Mouse (Mus musculus) stomach, embryonic 16.5 days (tissue): ENCODE measurements around the gene Nectin2. TPM values are rescaled to one million over a fixed set of nuclear protein-coding genes. Genes with fewer than 3 reads are reported as not detected.
"Not testable (repeated sequence)": the region's sequence is repeated elsewhere in the genome, so short reads cannot be mapped to it uniquely, and the experiment has no call there.

Source experiments
- ATAC-seq: fragments of 200-750 bp; cut with Nextera tagmentation; 2 replicates; pipeline ENCODE4 v1.8.0; 2017; ENCODE audit warnings: moderate number of reproducible peaks, moderate TSS enrichment; ENCODE audit not compliant: insufficient read depth, low FRiP score
- H3K27ac ChIP-seq: fragments of 300-500 bp; sonication (generic); 2 replicates; pipeline ENCODE4 v1.5.1; 2014; ENCODE audit warnings: low read length
- H3K27me3 ChIP-seq: fragments of 300-500 bp; sonication (generic); 2 replicates; pipeline ENCODE4 v1.6.1; 2014; ENCODE audit warnings: low read length, control low read depth, mixed read lengths; ENCODE audit not compliant: control insufficient read depth, insufficient read depth
- H3K36me3 ChIP-seq: fragments of 300-500 bp; sonication (generic); 2 replicates; pipeline ENCODE4 v1.6.1; 2014; ENCODE audit warnings: low read length; ENCODE audit not compliant: control insufficient read depth, insufficient read depth
- H3K4me1 ChIP-seq: fragments of 300-500 bp; sonication (generic); 2 replicates; pipeline ENCODE4 v1.6.1; 2014; ENCODE audit warnings: low read length, control low read depth, mixed read lengths; ENCODE audit not compliant: control insufficient read depth, insufficient read depth
- H3K4me2 ChIP-seq: fragments of 300-500 bp; sonication (generic); 2 replicates; pipeline ENCODE4 v1.6.1; 2014; ENCODE audit warnings: low read depth, low read length, mixed read lengths
- H3K4me3 ChIP-seq: fragments of 300-500 bp; sonication (generic); replicated peaks from 2 replicates; pipeline ENCODE4 v1.5.1; 2014; ENCODE audit warnings: mild to moderate bottlenecking, low read length
- H3K9ac ChIP-seq: fragments of 300-500 bp; sonication (generic); 2 replicates; pipeline ENCODE4 v1.6.1; 2014; ENCODE audit warnings: low read length
- H3K9me3 ChIP-seq: fragments of 300-500 bp; sonication (generic); replicated peaks from 2 replicates; pipeline ENCODE4 v1.6.1; 2016; ENCODE audit warnings: low read length, control low read depth; ENCODE audit not compliant: control insufficient read depth
- WGBS: fragments of 180-500 bp; shearing (Covaris S2); extraction: QIAGEN DNeasy Blood & Tissue Kit; methylation state at CpG from one replicate; pipeline ENCODE4 v1.1.7; 2014; 5-methylcytosine and 5-hydroxymethylcytosine counted together
- polyA plus RNA-seq: library from polyadenylated mRNA; unstranded; fragments of >200 nt; fragmentation: Nextera tagmentation; extraction: Ambion mirVana; gene quantifications from 2 replicates; pipeline ENCODE4 v1.2.1, GENCODE M21; 2015

Gene Nectin2
- polyA plus RNA-seq, result 98.6 and 104 TPM in 2 replicates

- Histone ChIP-seq H3K9me3 (no peaks in the 10 kb centered on the region), H3K27me3 (no peaks in the 10 kb centered on the region), H3K4me3 (peak within 1 kb of the TSS; percentile 89), H3K27ac (peak within 1 kb of the TSS; percentile 96), H3K4me1 (peaks cover 47% of the 10 kb centered on the region), H3K36me3 (no peaks in the 10 kb centered on the region), H3K9ac (peak within 1 kb of the TSS; percentile 96), H3K4me2 (peak within 1 kb of the TSS; percentile 83)
- ATAC-seq, result peak; percentile 68
- WGBS, result 14% methylated on average over 19 of the region's 19 CpGs
Measured at GRCm38 (mm10) chr7:19750217-19751069, at the start of gene Nectin2. Gene Nectin2 (minus strand): TSS chr7:19750483.

DNA sequence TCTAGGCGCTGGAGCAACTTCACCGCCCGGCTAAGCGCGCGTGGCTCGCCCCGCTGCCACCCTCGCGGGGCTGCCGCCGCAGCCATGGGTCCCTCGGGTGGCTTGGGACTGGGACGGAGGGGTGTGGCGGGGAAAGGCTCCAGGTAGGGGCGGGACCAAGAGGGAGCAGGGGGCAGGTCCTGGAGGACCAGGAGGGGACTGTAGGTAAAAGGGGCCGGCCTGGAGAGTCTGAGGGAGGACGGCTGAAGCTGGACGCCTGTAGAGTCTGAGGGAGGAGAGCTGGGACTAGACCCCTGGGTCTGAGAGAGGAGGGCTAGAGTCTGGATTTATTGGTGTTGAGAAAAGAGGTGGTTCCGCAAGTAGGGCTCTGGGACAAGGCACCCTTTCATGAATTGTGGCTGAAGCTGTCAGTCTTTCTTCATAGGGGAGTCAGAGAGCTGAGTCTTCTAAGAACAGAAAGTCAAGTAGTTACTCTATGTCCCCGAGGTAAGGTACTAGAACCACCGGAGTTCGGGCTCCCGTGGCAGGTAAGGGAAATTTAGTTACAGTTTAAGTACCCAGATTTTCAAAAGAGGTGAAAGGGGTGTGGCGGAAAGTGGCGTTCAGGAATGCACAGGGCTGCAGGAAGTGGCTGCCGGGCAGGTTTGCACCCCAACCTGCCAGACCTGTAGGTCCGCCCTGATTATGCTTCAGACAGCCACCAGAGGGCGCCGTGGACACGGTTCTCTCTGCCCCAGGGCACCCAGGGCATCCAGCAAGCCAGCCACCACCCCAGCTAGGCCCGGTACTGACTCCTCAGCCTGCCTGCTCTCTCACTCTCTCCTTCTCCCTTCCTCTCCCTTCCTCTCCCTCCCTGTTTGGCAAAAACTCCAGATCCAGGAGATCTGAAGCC lies 46.7 kb upstream of the Nectin2 start, which contains the start of gene Cblc:
TSS of gene Cblc (minus strand) at position 113 of the 892 bp plus-strand sequence.
- Histone ChIP-seq H3K36me3 (no peaks in the 10 kb centered on the region), H3K4me2 (peak within 1 kb of the TSS; percentile 59), H3K27me3 (no peaks in the 10 kb centered on the region)

DNA sequence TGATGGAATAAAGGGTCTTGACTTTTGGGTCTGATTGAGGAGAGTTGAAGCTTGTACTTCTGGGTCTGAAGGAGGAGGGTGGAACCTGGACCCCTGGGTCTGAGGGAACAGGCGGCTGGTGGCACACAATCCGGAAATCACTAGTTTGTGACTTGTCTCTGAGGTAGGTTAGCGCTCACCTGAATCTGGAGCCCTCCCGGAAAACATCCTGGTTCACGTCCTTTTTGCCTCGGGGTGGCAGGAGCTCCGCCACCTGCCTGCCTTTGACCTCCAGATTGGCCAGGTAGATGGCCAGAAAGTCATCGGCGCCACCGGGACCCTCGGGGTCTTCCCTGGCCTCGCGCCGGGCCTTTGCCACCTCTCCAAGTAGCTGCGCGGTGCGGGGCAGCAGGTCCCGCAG lies 46.0 kb upstream of the Nectin2 start:
- peaks cover 3% of the 10 kb centered on the region for H3K4me1 ChIP-seq
- 12% methylated on average over 18 of the region's 18 CpGs for WGBS
- no peaks in the 10 kb centered on the region for H3K27me3 ChIP-seq
- no peak for ATAC-seq
- H3K36me3 ChIP-seq, result no peaks in the 10 kb centered on the region
- peak overlapping the region; percentile 76 for H3K9ac ChIP-seq
- peak overlapping the region; percentile 59 for H3K4me2 ChIP-seq
- H3K4me3 ChIP-seq, result peak overlapping the region; percentile 53
- H3K27ac ChIP-seq, result peak overlapping the region; percentile 95
- H3K9me3 ChIP-seq, result no peaks in the 10 kb centered on the region

More for the DNA sequence above, 46.7 kb upstream of the Nectin2 start, which contains the start of gene Cblc:
- H3K27ac ChIP-seq, result peak within 1 kb of the TSS; percentile 95
- H3K4me3 ChIP-seq, result peak within 1 kb of the TSS; percentile 53
- no peaks in the 10 kb centered on the region for H3K9me3 ChIP-seq
- peak; percentile 90 for ATAC-seq
- H3K4me1 ChIP-seq, result peaks cover 3% of the 10 kb centered on the region
- H3K9ac ChIP-seq, result peak within 1 kb of the TSS; percentile 76
- WGBS, result 2% methylated on average over 32 of the region's 32 CpGs

- H3K9me3 ChIP-seq, result no peaks in the 10 kb centered on the region
- H3K9ac ChIP-seq, result no peak overlapping the region
- peaks cover 3% of the 10 kb centered on the region for H3K4me1 ChIP-seq
- no peak overlapping the region for H3K27ac ChIP-seq
- no peaks in the 10 kb centered on the region for H3K36me3 ChIP-seq
- H3K4me3 ChIP-seq, result no peak overlapping the region
- no peak overlapping the region for H3K4me2 ChIP-seq
- H3K27me3 ChIP-seq, result no peaks in the 10 kb centered on the region
- WGBS, result 63% methylated on average over 2 of the region's 2 CpGs
- no peak for ATAC-seq
Measured at GRCm38 (mm10) chr7:19795236-19795635, 45.0 kb upstream of the Nectin2 start.

- WGBS, result 73% methylated on average over 19 of the region's 19 CpGs
- H3K27ac ChIP-seq, result peak overlapping the region; percentile 6; the same call in 1 of the 2 replicates
- ATAC-seq, result no peak
Measured at GRCm38 (mm10) chr7:19792701-19793630, 42.7 kb upstream of the Nectin2 start.

GRCm38 (mm10) chr7:19791504-19791903 lies 41.2 kb upstream of the Nectin2 start:
- H3K27me3 ChIP-seq, H3K9me3 ChIP-seq, H3K27ac ChIP-seq, H3K9ac ChIP-seq, H3K4me1 ChIP-seq, H3K4me3 ChIP-seq, H3K36me3 ChIP-seq, H3K4me2 ChIP-seq, ATAC-seq: not testable (repeated sequence)
- 76% methylated on average over 2 of the region's 2 CpGs for WGBS

More at GRCm38 (mm10) chr7:19792701-19793630, 42.7 kb upstream of the Nectin2 start:
- Histone ChIP-seq H3K9me3 (no peaks in the 10 kb centered on the region), H3K27me3 (no peaks in the 10 kb centered on the region), H3K4me1 (peaks cover 3% of the 10 kb centered on the region), H3K4me3 (no peak overlapping the region), H3K9ac (no peak overlapping the region), H3K4me2 (no peak overlapping the region), H3K36me3 (no peaks in the 10 kb centered on the region)

GRCm38 (mm10) chr7:19789904-19790347 lies 39.6 kb upstream of the Nectin2 start:
- WGBS, result 1% methylated on average over 19 of the region's 19 CpGs
- H3K9me3 ChIP-seq, result no peaks in the 10 kb centered on the region
- H3K4me2 ChIP-seq, result peak overlapping the region; percentile 65
- peak overlapping the region; percentile 70 for H3K9ac ChIP-seq
- no peaks in the 10 kb centered on the region for H3K36me3 ChIP-seq
- peak; percentile 55; the same call in 1 of the 2 replicates for ATAC-seq
- 0 out of 2 replicates have a peak overlapping the region, but pooled peaks have one; percentile 25 for H3K27ac ChIP-seq
- peak overlapping the region; percentile 36 for H3K4me3 ChIP-seq
- H3K4me1 ChIP-seq, result peaks cover 3% of the 10 kb centered on the region
- no peaks in the 10 kb centered on the region for H3K27me3 ChIP-seq

DNA sequence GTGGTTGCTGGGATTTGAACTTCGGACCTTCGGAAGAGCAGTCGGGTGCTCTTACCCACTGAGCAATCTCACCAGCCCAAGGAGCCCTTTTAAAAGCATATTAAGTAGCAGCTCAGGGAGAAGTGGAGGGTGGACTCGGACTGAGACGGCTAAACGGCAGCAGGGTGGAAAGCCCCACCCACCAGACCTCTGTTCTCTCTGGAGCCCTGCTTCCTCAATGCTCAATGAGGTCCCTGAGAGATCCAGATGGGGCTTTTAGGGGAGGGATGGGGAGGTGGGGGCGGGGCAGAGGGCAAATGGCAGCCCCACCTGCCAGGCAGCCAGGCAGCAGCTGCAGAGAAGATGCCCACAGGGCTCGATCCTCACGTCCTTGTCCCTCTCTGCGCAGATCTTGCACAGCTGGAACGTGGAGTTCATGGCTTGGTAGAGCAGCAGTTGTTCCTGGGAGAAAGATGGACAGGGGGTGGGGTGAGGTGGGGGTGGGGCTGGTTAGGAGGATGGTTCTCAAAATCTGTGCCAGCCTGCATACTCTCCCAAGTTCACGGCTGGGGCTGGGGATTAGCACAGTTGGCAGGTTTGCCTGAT lies 35.7 kb upstream of the Nectin2 start:
- Histone ChIP-seq H3K4me1 (no peaks in the 10 kb centered on the region), H3K9me3 (no peaks in the 10 kb centered on the region), H3K36me3 (no peaks in the 10 kb centered on the region), H3K9ac (no peak overlapping the region), H3K4me3 (no peak overlapping the region), H3K27ac (no peak overlapping the region), H3K4me2 (no peak overlapping the region), H3K27me3 (no peaks in the 10 kb centered on the region)
- WGBS, result 41% methylated on average over 12 of the region's 12 CpGs
- no peak for ATAC-seq
